ENCODE assay signal across 12 mouse cellular contexts in genomic region chr4:21689492-21689941, GRCm38 (mm10). TPM values are rescaled to one million over a fixed set of nuclear protein-coding genes. Genes with fewer than 3 reads are reported as not detected.
DNase-seq lines count a peak whose midpoint lies in the region; ATAC-seq lines count a peak whose summit lies in the region.
"Had no signal": no experiment of that assay in that cellular context is flagged by ENCODE, and none has a peak within 500 bp of the region (broad histone marks: within the 10 kb centered on the region; RNA-seq: fewer than 3 reads in every experiment).

No protein-coding gene starts in this region.

- H3K4me1 ChIP-seq in heart, embryonic 13.5 days: peaks cover 14% of the 10 kb centered on the region
- H3K4me1 ChIP-seq in hindbrain, embryonic 13.5 days (replicated peaks): peaks cover 29% of the 10 kb centered on the region

- H3K36me3 ChIP-seq in heart, embryonic 13.5 days: no peaks in the 10 kb centered on the region
- no peaks in the 10 kb centered on the region for H3K36me3 ChIP-seq in hindbrain, embryonic 13.5 days
- H3K36me3 ChIP-seq: limb, embryonic 12.5 days had no signal

- 1% methylated on average over 18 of the region's 18 CpGs for WGBS in heart, embryonic 13.5 days
- under 1% methylated on average over 18 of the region's 18 CpGs for WGBS in hindbrain, embryonic 13.5 days

- DNase-seq in heart, postnatal 4 days: no peak
- DNase-seq in embryo, embryonic 10.5 days (ENCODE audit: low spot score): peak; percentile 73
- DNase-seq in neural tube, embryonic 10.5 days (ENCODE audit: extremely low spot score, low spot score): peak; percentile 63
- DNase-seq in natural killer cell, adult 2 months (ENCODE audit: low spot score in 2 of 2): no peak
- no peak for DNase-seq in left cerebral cortex, postnatal 14 days (ENCODE audit: low spot score in 2 of 2)

- intact Hi-C loops in left cerebral cortex, postnatal 14 days (cut with DNase I): no loop called here

- no peak overlapping the region for H3K27ac ChIP-seq in heart, embryonic 13.5 days (replicated peaks)
- no peak overlapping the region for H3K27ac ChIP-seq in hindbrain, embryonic 13.5 days
- H3K27ac ChIP-seq: limb, embryonic 12.5 days had no signal

- H3K27me3 ChIP-seq in heart, embryonic 13.5 days (replicated peaks): peaks cover 96% of the 10 kb centered on the region
- peaks cover 93% of the 10 kb centered on the region for H3K27me3 ChIP-seq in hindbrain, embryonic 13.5 days

- peak overlapping the region; percentile 90 for H3K4me2 ChIP-seq in heart, embryonic 13.5 days
- H3K4me2 ChIP-seq in hindbrain, embryonic 13.5 days: peak overlapping the region; percentile 84

- H3K9me3 ChIP-seq in heart, embryonic 13.5 days: no peaks in the 10 kb centered on the region
- no peaks in the 10 kb centered on the region for H3K9me3 ChIP-seq in hindbrain, embryonic 13.5 days
- H3K9me3 ChIP-seq: limb, embryonic 12.5 days had no signal

- peak overlapping the region; percentile 59 for H3K4me3 ChIP-seq in heart, embryonic 13.5 days
- H3K4me3 ChIP-seq in hindbrain, embryonic 13.5 days: peak overlapping the region; percentile 51

- ATAC-seq in heart, embryonic 13.5 days (ENCODE audit: extremely low read depth, insufficient number of reproducible peaks, low FRiP score, low TSS enrichment): no peak
- 0 out of 2 replicates have a peak, but pooled peaks have one; percentile 29 for ATAC-seq in hindbrain, embryonic 13.5 days (ENCODE audit: low FRiP score)
- ATAC-seq in inflammation-experienced regulatory T-cells, adult 6 months: no peak
- ATAC-seq: CD4-positive, CD25-positive, alpha-beta regulatory T cell, adult 4 months had no signal

- H3K9ac ChIP-seq in heart, embryonic 13.5 days: no peak overlapping the region
- no peak overlapping the region for H3K9ac ChIP-seq in hindbrain, embryonic 13.5 days

RNA-seq across cellular contexts. Expression of gene Prdm13, which starts 3.8 kb away (rescaled TPM):
- not detected in 2 replicates for polyA plus RNA-seq in heart, embryonic 13.5 days (2015; fragmentation: Nextera tagmentation; extraction: Ambion mirVana)
- not detected for total RNA-seq in heart, postnatal 4 days (2021)
- polyA plus RNA-seq in hindbrain, embryonic 13.5 days (2015; fragmentation: Nextera tagmentation; extraction: Ambion mirVana): 1.00 and 1.7 TPM in 2 replicates
- not detected for polyA plus RNA-seq in inflammation-experienced regulatory T-cells, adult 6 months (2017; shearing (Covaris generic))
- not detected for total RNA-seq in left cerebral cortex, postnatal 14 days (2021)
- total RNA-seq: adrenal gland, adult 2 months had no signal
- polyA plus RNA-seq: cortical plate, adult 2 months; limb, embryonic 12.5 days had no signal

RNA-seq across cellular contexts. Expression of gene Ccnc, which starts 38.0 kb away (rescaled TPM):
- 25.7 and 26.7 TPM in 2 replicates for polyA plus RNA-seq in heart, embryonic 13.5 days (2015; fragmentation: Nextera tagmentation; extraction: Ambion mirVana)
- total RNA-seq in heart, postnatal 4 days (2021): 10 to 100 TPM; 17.5 to 18.5 TPM
- 71.0 and 71.8 TPM in 2 replicates for polyA plus RNA-seq in hindbrain, embryonic 13.5 days (2015; fragmentation: Nextera tagmentation; extraction: Ambion mirVana)
- 10 to 100 TPM; 31.1 to 65.5 (median 40.1) TPM for polyA plus RNA-seq in inflammation-experienced regulatory T-cells, adult 6 months (2017; shearing (Covaris generic))
- 10 to 100 TPM; 39.5 to 40.4 TPM for total RNA-seq in left cerebral cortex, postnatal 14 days (2021)

Comparison
In these comparisons a context has a peak if more than half of its experiments do, and no peak if none do; other contexts are left out.
1. DNase-seq: peak in embryo, embryonic 10.5 days (single experiment) and neural tube, embryonic 10.5 days (single experiment); none in heart, postnatal 4 days (single experiment), natural killer cell, adult 2 months (0 of 2) and left cerebral cortex, postnatal 14 days (0 of 2).